Mouse (Mus musculus) heart, embryonic 16.5 days (tissue): Measurements from ENCODE around the gene Crb3. TPM values are rescaled to one million over a fixed set of nuclear protein-coding genes. Genes with fewer than 3 reads are reported as not detected.
"Not testable (repeated sequence)": the region's sequence is repeated elsewhere in the genome, so short reads cannot be mapped to it uniquely, and the experiment has no call there.

Experiments
- ATAC-seq: fragments of 200-750 bp; cut with Nextera tagmentation; replicated peaks from 2 replicates; pipeline ENCODE4 v1.8.0; 2017; ENCODE audit warnings: moderate number of reproducible peaks; ENCODE audit not compliant: insufficient read depth, low FRiP score; ENCODE audit errors: extremely low read depth
- H3K27ac ChIP-seq: fragments of 300-500 bp; sonication (generic); 2 replicates; pipeline ENCODE4 v1.5.1; 2014; ENCODE audit warnings: mild to moderate bottlenecking, low read length, control low read depth, moderate library complexity
- H3K27me3 ChIP-seq: fragments of 300-500 bp; sonication (generic); 2 replicates; pipeline ENCODE4 v1.6.1; 2014; ENCODE audit warnings: low read length, mixed read lengths; ENCODE audit not compliant: control insufficient read depth, insufficient read depth
- H3K36me3 ChIP-seq: fragments of 300-500 bp; sonication (generic); 2 replicates; pipeline ENCODE4 v1.6.1; 2014; ENCODE audit not compliant: control insufficient read depth, insufficient read depth
- H3K4me1 ChIP-seq: fragments of 300-500 bp; sonication (generic); 2 replicates; pipeline ENCODE4 v1.6.1; 2014; ENCODE audit warnings: low read length, mixed read lengths; ENCODE audit not compliant: control insufficient read depth, insufficient read depth
- H3K4me2 ChIP-seq: fragments of 300-500 bp; sonication (generic); 2 replicates; pipeline ENCODE4 v1.6.1; 2014; ENCODE audit warnings: low read depth, mild to moderate bottlenecking, control low read depth, low read length
- H3K4me3 ChIP-seq: fragments of 300-500 bp; sonication (generic); 2 replicates; pipeline ENCODE4 v1.5.1; 2014; ENCODE audit warnings: mild to moderate bottlenecking, control low read depth, low read length
- H3K9ac ChIP-seq: fragments of 300-500 bp; sonication (generic); 2 replicates; pipeline ENCODE4 v1.6.1; 2014; ENCODE audit warnings: low read length, control low read depth
- H3K9me3 ChIP-seq: fragments of 300-500 bp; sonication (generic); replicated peaks from 2 replicates; pipeline ENCODE4 v1.6.1; 2016; ENCODE audit warnings: low read length; ENCODE audit not compliant: control insufficient read depth
- WGBS: fragments of 180-500 bp; shearing (Covaris S2); extraction: QIAGEN DNeasy Blood & Tissue Kit; methylation state at CpG from one replicate; pipeline ENCODE4 v1.1.7; 2014; 5-methylcytosine and 5-hydroxymethylcytosine counted together
- polyA plus RNA-seq: library from polyadenylated mRNA; unstranded; fragments of >200 nt; fragmentation: Nextera tagmentation; extraction: Ambion mirVana; gene quantifications from 2 replicates; pipeline ENCODE4 v1.2.1, GENCODE M21; 2015

Gene Crb3
- polyA plus RNA-seq, 1 experiment from 2014 or later, result 1.1 TPM

GRCm38 (mm10) chr17:57030931-57031660 is 27.8 kb upstream of the Crb3 start, which contains the start of gene Khsrp:
Gene Khsrp, minus strand, starts transcription at chr17:57031522.
- H3K4me2 ChIP-seq, result peak within 1 kb of the TSS; percentile 97
- peak within 1 kb of the TSS; percentile 93 for H3K27ac ChIP-seq
- no peaks in the 10 kb centered on the region for H3K9me3 ChIP-seq
- no peak for ATAC-seq
- WGBS, result under 1% methylated on average over 76 of the region's 99 CpGs
- peaks cover 14% of the 10 kb centered on the region for H3K4me1 ChIP-seq
- H3K9ac ChIP-seq, result peak within 1 kb of the TSS; percentile 97
- H3K36me3 ChIP-seq, result peaks cover 17% of the 10 kb centered on the region
- peak within 1 kb of the TSS; percentile 91 for H3K4me3 ChIP-seq
- H3K27me3 ChIP-seq, result no peaks in the 10 kb centered on the region

DNA sequence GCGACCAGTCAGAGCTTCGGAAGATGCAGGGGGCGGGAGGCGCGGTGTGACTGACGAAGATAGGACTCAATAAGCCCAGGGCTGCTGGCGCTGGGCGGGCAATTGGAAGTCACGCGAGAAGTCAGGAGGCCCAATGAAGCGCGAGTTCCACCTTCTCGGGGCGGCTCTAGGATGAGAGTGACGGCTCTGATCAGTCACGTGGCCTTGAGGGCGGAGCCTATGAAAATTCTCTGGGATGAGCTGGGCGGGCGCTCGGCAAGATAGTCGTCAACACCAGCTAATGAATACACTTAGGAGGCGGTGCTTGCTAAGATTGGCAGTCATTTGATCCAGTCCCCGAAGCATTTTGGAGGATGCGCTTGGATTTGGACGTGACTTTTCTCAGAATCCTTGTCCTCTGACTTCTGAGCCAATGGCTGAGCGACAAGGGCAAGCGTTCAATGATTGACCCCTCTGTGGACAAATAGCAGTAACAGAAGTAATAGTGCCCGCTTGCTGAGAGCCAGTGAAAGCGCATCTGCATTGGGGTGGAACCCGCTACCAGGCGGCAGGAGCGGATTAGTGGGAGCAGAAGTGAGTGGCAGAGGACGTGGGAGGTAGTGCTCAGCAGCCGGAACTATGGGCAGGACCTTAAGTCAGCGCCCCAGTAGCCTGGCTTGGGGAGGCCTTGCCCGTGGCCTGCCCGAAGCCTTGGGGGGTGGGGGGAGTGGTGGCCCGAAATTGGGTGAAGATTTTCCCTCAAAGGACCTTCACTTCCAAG is 27.1 kb upstream of the Crb3 start:
- H3K36me3 ChIP-seq, result peaks cover 9% of the 10 kb centered on the region
- H3K27ac ChIP-seq, result peak overlapping the region; percentile 85
- peak overlapping the region; percentile 49 for H3K4me3 ChIP-seq
- no peaks in the 10 kb centered on the region for H3K27me3 ChIP-seq
- H3K9ac ChIP-seq, result peak overlapping the region; percentile 67
- H3K4me1 ChIP-seq, result peaks cover 14% of the 10 kb centered on the region
- peak; percentile 95 for ATAC-seq
- no peaks in the 10 kb centered on the region for H3K9me3 ChIP-seq
- under 1% methylated on average over 38 of the region's 38 CpGs for WGBS
- peak overlapping the region; percentile 67 for H3K4me2 ChIP-seq

- Histone ChIP-seq H3K4me1 (peaks cover 14% of the 10 kb centered on the region), H3K4me2 (no peak overlapping the region), H3K4me3 (no peak overlapping the region), H3K27me3 (no peaks in the 10 kb centered on the region), H3K9me3 (no peaks in the 10 kb centered on the region), H3K9ac (no peak overlapping the region), H3K36me3 (peaks cover 2% of the 10 kb centered on the region), H3K27ac (no peak overlapping the region)
- no peak for ATAC-seq
- WGBS, result 85% methylated on average over 4 of the region's 4 CpGs
These were observed 26.1 kb upstream of the Crb3 start for GRCm38 (mm10) chr17:57032854-57033253.

GRCm38 (mm10) chr17:57038978-57039377 is 19.9 kb upstream of the Crb3 start:
- H3K36me3 ChIP-seq, result no peaks in the 10 kb centered on the region
- no peaks in the 10 kb centered on the region for H3K9me3 ChIP-seq
- ATAC-seq, result no peak
- H3K4me1 ChIP-seq, result peaks cover 3% of the 10 kb centered on the region; the same call in 1 of the 2 replicates
- WGBS, result 29% methylated on average over 8 of the region's 8 CpGs
- no peak overlapping the region for H3K4me2 ChIP-seq
- H3K4me3 ChIP-seq, result no peak overlapping the region
- H3K27ac ChIP-seq, result no peak overlapping the region
- peaks cover 12% of the 10 kb centered on the region for H3K27me3 ChIP-seq
- H3K9ac ChIP-seq, result no peak overlapping the region

DNA sequence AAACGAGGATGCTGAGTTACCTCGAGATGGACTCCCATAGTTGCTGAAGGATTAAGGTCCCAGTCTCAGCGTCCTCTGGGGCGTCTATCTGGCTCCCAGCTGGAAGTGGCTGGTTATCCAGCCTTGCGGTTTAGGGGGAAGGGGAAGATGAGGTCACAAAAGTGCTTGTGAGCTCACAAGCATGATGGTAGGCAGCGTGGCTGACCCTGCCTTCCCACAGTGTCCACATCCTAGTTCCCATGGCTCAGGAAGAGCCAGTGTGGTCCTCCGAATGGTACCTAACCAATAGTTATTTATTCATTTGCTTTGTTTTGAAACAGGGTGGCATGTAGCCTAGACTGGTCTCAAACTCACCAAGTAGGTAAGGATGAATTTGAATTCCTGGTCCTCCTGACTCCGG is 17.4 kb upstream of the Crb3 start, which contains the start of gene Slc25a41:
TSS of gene Slc25a41 (minus strand) at position 101 of the 400 bp plus-strand sequence.
- ATAC-seq, result no peak
- peaks cover 3% of the 10 kb centered on the region; the same call in 1 of the 2 replicates for H3K4me1 ChIP-seq
- H3K4me2 ChIP-seq, result no peak within 1 kb of the TSS
- H3K27me3 ChIP-seq, result peaks cover 12% of the 10 kb centered on the region
- WGBS, result 63% methylated on average over 8 of the region's 8 CpGs
- no peak within 1 kb of the TSS for H3K9ac ChIP-seq
- no peaks in the 10 kb centered on the region for H3K9me3 ChIP-seq
- no peak within 1 kb of the TSS for H3K4me3 ChIP-seq
- H3K36me3 ChIP-seq, result no peaks in the 10 kb centered on the region; the same call in 1 of the 2 replicates
- no peak within 1 kb of the TSS for H3K27ac ChIP-seq

- WGBS, result 36% methylated on average over 5 of the region's 5 CpGs
- H3K9ac ChIP-seq, result no peak overlapping the region
- H3K4me2 ChIP-seq, result no peak overlapping the region
- peaks cover 12% of the 10 kb centered on the region for H3K36me3 ChIP-seq
- no peaks in the 10 kb centered on the region for H3K27me3 ChIP-seq
- no peak for ATAC-seq
- H3K4me1 ChIP-seq, result peaks cover 3% of the 10 kb centered on the region; the same call in 1 of the 2 replicates
- H3K9me3 ChIP-seq, result no peaks in the 10 kb centered on the region
- H3K4me3 ChIP-seq, result no peak overlapping the region
- no peak overlapping the region for H3K27ac ChIP-seq
These were observed 11.5 kb upstream of the Crb3 start for GRCm38 (mm10) chr17:57047406-57047805.

- WGBS, result 89% methylated on average over 3 of the region's 3 CpGs
- ATAC-seq, result no peak
- Histone ChIP-seq H3K9me3 (no peaks in the 10 kb centered on the region), H3K9ac (no peak overlapping the region), H3K4me1 (no peaks in the 10 kb centered on the region), H3K27ac (no peak overlapping the region), H3K4me2 (no peak overlapping the region), H3K36me3 (peaks cover 22% of the 10 kb centered on the region), H3K4me3 (no peak overlapping the region), H3K27me3 (no peaks in the 10 kb centered on the region)
These were observed 10.1 kb upstream of the Crb3 start for GRCm38 (mm10) chr17:57048816-57049215.

DNA sequence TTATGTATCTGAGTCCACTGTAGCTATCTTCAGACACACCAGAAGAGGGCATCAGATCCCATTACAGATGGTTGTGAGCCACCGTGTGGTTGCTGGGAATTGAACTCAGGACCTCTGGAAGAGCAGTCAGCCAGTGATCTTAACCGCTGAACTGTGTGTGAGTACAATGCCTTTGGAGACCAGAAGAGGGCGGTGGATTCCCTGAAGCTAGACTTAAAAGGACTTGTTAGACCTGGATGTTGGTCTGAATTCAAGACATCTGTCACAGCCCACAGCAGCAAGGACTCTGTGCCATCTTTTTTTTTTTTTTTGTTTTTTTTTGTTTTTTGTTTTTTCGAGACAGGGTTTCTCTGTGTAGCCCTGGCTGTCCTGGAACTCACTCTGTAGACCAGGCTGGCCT is 7.2 kb upstream of the Crb3 start:
- H3K27me3 ChIP-seq, H3K27ac ChIP-seq, H3K4me3 ChIP-seq, H3K9me3 ChIP-seq, H3K4me1 ChIP-seq, H3K4me2 ChIP-seq, H3K9ac ChIP-seq, ATAC-seq: not testable (repeated sequence)
- H3K36me3 ChIP-seq, result peaks cover 26% of the 10 kb centered on the region
- 77% methylated on average over 4 of the region's 4 CpGs for WGBS

DNA sequence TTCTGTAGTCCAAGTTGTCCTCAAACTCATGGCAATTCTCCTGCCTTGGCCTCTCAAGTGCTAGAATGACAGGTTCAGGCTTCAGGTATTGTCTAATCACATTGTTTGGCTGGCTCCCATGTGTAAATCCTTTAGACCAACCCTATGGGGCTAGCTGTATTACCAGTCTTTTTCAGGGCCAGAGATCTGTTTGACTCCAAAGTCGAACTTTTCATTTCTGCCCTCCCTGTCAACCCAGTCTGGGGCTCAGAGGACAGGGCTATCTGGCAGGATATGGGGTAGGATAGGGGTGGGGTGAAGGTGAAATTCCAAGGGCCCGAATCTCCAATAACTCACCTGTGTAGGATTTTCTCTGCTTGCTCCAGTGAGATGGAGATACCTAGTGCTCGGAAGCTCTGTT is 2.7 kb upstream of the Crb3 start:
- Histone ChIP-seq H3K4me3 (no peak overlapping the region), H3K36me3 (peaks cover 20% of the 10 kb centered on the region), H3K4me2 (no peak overlapping the region), H3K9me3 (no peaks in the 10 kb centered on the region), H3K27ac (no peak overlapping the region), H3K9ac (no peak overlapping the region), H3K4me1 (peaks cover 17% of the 10 kb centered on the region), H3K27me3 (peaks cover 4% of the 10 kb centered on the region)
- ATAC-seq, result no peak
- 84% methylated on average over 3 of the region's 3 CpGs for WGBS
